Mouse (Mus musculus): ENCODE measurements around the gene Pygl. TPM values are rescaled to one million over a fixed set of nuclear protein-coding genes. Genes with fewer than 3 reads are reported as not detected.
A peak's percentile ranks its signal among the peaks of the same experiment; 100 is the strongest.

Gene Pygl
- polyA plus RNA-seq, 1 experiment from 2014 or later = 9.2 TPM

- no peak for ATAC-seq (ENCODE audit: low FRiP score)
- H3K27ac ChIP-seq = no peak overlapping the region
- no peak for DNase-seq (ENCODE audit: low spot score)
Observed at GRCm38 (mm10) chr12:70251210-70251884, 20.1 kb upstream of the Pygl start.

GRCm38 (mm10) chr12:70249616-70250157 lies 18.4 kb upstream of the Pygl start:
- DNase-seq (ENCODE audit: low spot score) (no peak), ATAC-seq (ENCODE audit: low FRiP score) (no peak)
- H3K9ac ChIP-seq = 0 out of 2 replicates have a peak overlapping the region, but pooled peaks have one; percentile 33
- no peak overlapping the region for H3K4me3 ChIP-seq (replicated peaks; ENCODE audit: low read length)
- WGBS = 57% methylated on average over 10 of the region's 10 CpGs
- peak overlapping the region; percentile 56; the same call in 1 of the 2 replicates for H3K27ac ChIP-seq
- H3K36me3 ChIP-seq (replicated peaks; ENCODE audit: control insufficient read depth, insufficient read depth) = no peaks in the 10 kb centered on the region
- H3K4me1 ChIP-seq (replicated peaks; ENCODE audit: control insufficient read depth, insufficient read depth, low read length) = peaks cover 24% of the 10 kb centered on the region
- H3K9me3 ChIP-seq (ENCODE audit: control insufficient read depth, low read length) = no peaks in the 10 kb centered on the region
- H3K4me2 ChIP-seq (replicated peaks) = no peak overlapping the region
- H3K27me3 ChIP-seq (ENCODE audit: control insufficient read depth, insufficient read depth, low read length) = no peaks in the 10 kb centered on the region

More at GRCm38 (mm10) chr12:70251210-70251884, 20.1 kb upstream of the Pygl start:
- Histone ChIP-seq H3K36me3 (replicated peaks; ENCODE audit: control insufficient read depth, insufficient read depth) (no peaks in the 10 kb centered on the region), H3K4me3 (replicated peaks; ENCODE audit: low read length) (no peak overlapping the region), H3K4me2 (replicated peaks) (no peak overlapping the region), H3K4me1 (replicated peaks; ENCODE audit: control insufficient read depth, insufficient read depth, low read length) (peaks cover 24% of the 10 kb centered on the region), H3K27me3 (ENCODE audit: control insufficient read depth, insufficient read depth, low read length) (no peaks in the 10 kb centered on the region), H3K9ac (no peak overlapping the region), H3K9me3 (ENCODE audit: control insufficient read depth, low read length) (no peaks in the 10 kb centered on the region)
- 78% methylated on average over 15 of the region's 15 CpGs for WGBS

GRCm38 (mm10) chr12:70247683-70248474 lies 16.6 kb upstream of the Pygl start:
- WGBS = 33% methylated on average over 15 of the region's 15 CpGs
- H3K4me2 ChIP-seq (replicated peaks) = no peak overlapping the region
- H3K36me3 ChIP-seq (replicated peaks; ENCODE audit: control insufficient read depth, insufficient read depth) = no peaks in the 10 kb centered on the region
- H3K9ac ChIP-seq = no peak overlapping the region
- H3K4me1 ChIP-seq (replicated peaks; ENCODE audit: control insufficient read depth, insufficient read depth, low read length) = peaks cover 24% of the 10 kb centered on the region
- H3K27me3 ChIP-seq (ENCODE audit: control insufficient read depth, insufficient read depth, low read length) = no peaks in the 10 kb centered on the region
- H3K4me3 ChIP-seq (replicated peaks; ENCODE audit: low read length) = no peak overlapping the region
- ATAC-seq (ENCODE audit: low FRiP score) (peak; percentile 51; the same call in 1 of the 2 replicates), DNase-seq (ENCODE audit: low spot score) (no peak)
- H3K9me3 ChIP-seq (ENCODE audit: control insufficient read depth, low read length) = no peaks in the 10 kb centered on the region
- peak overlapping the region; percentile 58 for H3K27ac ChIP-seq

GRCm38 (mm10) chr12:70242550-70242949 lies 11.3 kb upstream of the Pygl start:
- Histone ChIP-seq H3K4me1 (replicated peaks; ENCODE audit: control insufficient read depth, insufficient read depth, low read length) (peaks cover 3% of the 10 kb centered on the region; the same call in 1 of the 2 replicates), H3K4me3 (replicated peaks; ENCODE audit: low read length) (no peak overlapping the region), H3K27me3 (ENCODE audit: control insufficient read depth, insufficient read depth, low read length) (no peaks in the 10 kb centered on the region), H3K4me2 (replicated peaks) (no peak overlapping the region), H3K36me3 (replicated peaks; ENCODE audit: control insufficient read depth, insufficient read depth) (no peaks in the 10 kb centered on the region), H3K9me3 (ENCODE audit: control insufficient read depth, low read length) (no peaks in the 10 kb centered on the region), H3K9ac (no peak overlapping the region), H3K27ac (no peak overlapping the region)
- 75% methylated on average over 7 of the region's 7 CpGs for WGBS
- ATAC-seq (ENCODE audit: low FRiP score) = no peak
- no peak for DNase-seq (ENCODE audit: low spot score)

DNA sequence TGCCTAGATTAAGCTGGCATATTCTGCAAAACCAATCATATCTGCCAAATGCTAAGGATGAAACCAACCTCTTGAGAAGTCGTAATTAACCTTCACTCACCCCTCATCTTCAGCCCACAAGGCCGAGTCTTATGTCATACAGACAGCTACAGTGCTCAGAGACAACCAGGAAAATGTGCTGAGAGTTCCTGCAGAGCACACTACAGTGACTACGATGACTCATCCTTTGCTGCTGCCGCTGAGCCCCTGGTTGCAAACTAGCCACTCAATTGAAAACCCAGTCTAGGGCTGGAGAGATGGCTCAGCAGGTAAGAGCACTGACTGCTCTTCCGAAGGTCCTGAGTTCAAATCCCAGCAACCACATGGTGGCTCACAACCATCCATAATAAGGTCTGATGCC lies 8.5 kb upstream of the Pygl start:
- no peak for ATAC-seq (ENCODE audit: low FRiP score)

GRCm38 (mm10) chr12:70238604-70239003 lies 7.3 kb upstream of the Pygl start:
- Histone ChIP-seq H3K9me3 (ENCODE audit: control insufficient read depth, low read length) (no peaks in the 10 kb centered on the region), H3K36me3 (replicated peaks; ENCODE audit: control insufficient read depth, insufficient read depth) (no peaks in the 10 kb centered on the region), H3K4me2 (replicated peaks) (no peak overlapping the region), H3K4me1 (replicated peaks; ENCODE audit: control insufficient read depth, insufficient read depth, low read length) (no peaks in the 10 kb centered on the region; the same call in none of the 2 replicates), H3K4me3 (replicated peaks; ENCODE audit: low read length) (no peak overlapping the region), H3K27me3 (ENCODE audit: control insufficient read depth, insufficient read depth, low read length) (no peaks in the 10 kb centered on the region), H3K27ac (no peak overlapping the region), H3K9ac (no peak overlapping the region)
- WGBS = 49% methylated on average over 8 of the region's 8 CpGs
- no peak for ATAC-seq (ENCODE audit: low FRiP score)
- DNase-seq (ENCODE audit: low spot score) = no peak

More for the DNA sequence above, 8.5 kb upstream of the Pygl start:
- Histone ChIP-seq H3K9ac (no peak overlapping the region), H3K9me3 (ENCODE audit: control insufficient read depth, low read length) (no peaks in the 10 kb centered on the region), H3K27me3 (ENCODE audit: control insufficient read depth, insufficient read depth, low read length) (no peaks in the 10 kb centered on the region), H3K36me3 (replicated peaks; ENCODE audit: control insufficient read depth, insufficient read depth) (no peaks in the 10 kb centered on the region), H3K4me3 (replicated peaks; ENCODE audit: low read length) (no peak overlapping the region), H3K4me2 (replicated peaks) (no peak overlapping the region), H3K4me1 (replicated peaks; ENCODE audit: control insufficient read depth, insufficient read depth, low read length) (no peaks in the 10 kb centered on the region; the same call in none of the 2 replicates), H3K27ac (no peak overlapping the region)
- DNase-seq (ENCODE audit: low spot score) = no peak
- 77% methylated on average over 5 of the region's 5 CpGs for WGBS

DNA sequence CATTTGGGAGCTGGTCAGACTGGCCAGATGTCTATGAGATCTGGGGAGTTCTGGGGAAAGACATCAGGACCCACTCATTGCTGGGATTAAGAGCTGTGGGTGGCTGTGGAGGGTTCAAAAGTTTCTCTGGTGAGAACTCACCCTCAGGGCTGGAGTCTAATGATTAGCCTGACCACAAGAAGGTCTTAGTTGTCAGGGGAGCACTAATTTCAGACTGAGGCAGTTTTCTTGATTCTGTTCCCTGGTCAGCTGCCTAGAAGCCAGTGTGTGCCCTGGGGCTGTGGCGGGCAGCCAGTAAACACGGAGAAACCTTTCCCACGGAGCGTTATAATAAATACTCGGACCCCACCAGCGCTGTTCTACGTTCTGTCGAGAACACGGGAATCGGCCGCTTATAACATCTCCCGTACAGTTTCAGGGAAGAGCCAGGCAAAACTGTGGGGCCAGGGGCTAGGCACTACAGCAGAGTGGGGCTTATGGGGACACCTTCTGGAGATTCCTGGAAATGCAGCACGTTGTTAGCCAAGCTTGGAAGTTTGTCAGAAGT lies 3.7 kb upstream of the Pygl start:
- peak; percentile 87 for DNase-seq (ENCODE audit: low spot score)
- Histone ChIP-seq H3K4me2 (replicated peaks) (peak overlapping the region; percentile 51), H3K9me3 (ENCODE audit: control insufficient read depth, low read length) (no peaks in the 10 kb centered on the region), H3K9ac (peak overlapping the region; percentile 48), H3K27ac (no peak overlapping the region), H3K4me1 (replicated peaks; ENCODE audit: control insufficient read depth, insufficient read depth, low read length) (no peaks in the 10 kb centered on the region; the same call in none of the 2 replicates), H3K36me3 (replicated peaks; ENCODE audit: control insufficient read depth, insufficient read depth) (no peaks in the 10 kb centered on the region), H3K4me3 (replicated peaks; ENCODE audit: low read length) (peak overlapping the region; percentile 22), H3K27me3 (ENCODE audit: control insufficient read depth, insufficient read depth, low read length) (no peaks in the 10 kb centered on the region)
- WGBS = 11% methylated on average over 13 of the region's 13 CpGs
- ATAC-seq (ENCODE audit: low FRiP score) = peak; percentile 85

DNA sequence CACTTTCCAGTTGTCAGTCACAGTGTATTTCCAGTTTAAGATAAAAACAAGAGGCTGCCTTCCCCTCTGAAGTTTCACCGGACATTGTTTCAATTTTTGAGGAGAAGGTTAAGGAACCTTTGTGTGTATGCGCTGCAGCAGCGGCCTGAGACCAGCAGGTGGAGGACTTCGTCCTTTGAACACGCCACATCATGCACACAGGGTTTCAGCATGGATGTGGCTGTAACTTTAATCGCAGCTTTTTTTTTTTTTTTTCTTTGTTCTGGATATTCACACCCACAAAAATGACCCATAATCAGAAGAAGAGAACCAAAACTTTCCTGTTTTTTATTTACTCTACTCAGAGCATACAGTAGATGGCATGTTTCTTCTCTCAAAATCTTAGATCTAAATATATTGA lies 3.1 kb upstream of the Pygl start:
- no peak overlapping the region for H3K4me3 ChIP-seq (replicated peaks; ENCODE audit: low read length)
- no peaks in the 10 kb centered on the region for H3K36me3 ChIP-seq (replicated peaks; ENCODE audit: control insufficient read depth, insufficient read depth)
- H3K9me3 ChIP-seq (ENCODE audit: control insufficient read depth, low read length) = no peaks in the 10 kb centered on the region
- peak; percentile 82 for DNase-seq (ENCODE audit: low spot score)
- ATAC-seq (ENCODE audit: low FRiP score) = peak; percentile 85
- H3K9ac ChIP-seq = no peak overlapping the region
- H3K4me2 ChIP-seq (replicated peaks) = peak overlapping the region; percentile 22
- H3K4me1 ChIP-seq (replicated peaks; ENCODE audit: control insufficient read depth, insufficient read depth, low read length) = no peaks in the 10 kb centered on the region; the same call in none of the 2 replicates
- H3K27ac ChIP-seq = no peak overlapping the region
- H3K27me3 ChIP-seq (ENCODE audit: control insufficient read depth, insufficient read depth, low read length) = no peaks in the 10 kb centered on the region
- 14% methylated on average over 6 of the region's 6 CpGs for WGBS

Data from hindbrain, embryonic 14.5 days (tissue).